Mouse (Mus musculus) spleen, adult 12 weeks (tissue): ENCODE data around the gene Igll1.
"Not testable (repeated sequence)": the region's sequence is repeated elsewhere in the genome, so short reads cannot be mapped to it uniquely, and the experiment has no call there.

Source experiments
- DNase-seq: peaks from one replicate; pipeline ENCODE4 v3.0.0; 2022; ENCODE audit warnings: low spot score

The Igll1 gene

DNA sequence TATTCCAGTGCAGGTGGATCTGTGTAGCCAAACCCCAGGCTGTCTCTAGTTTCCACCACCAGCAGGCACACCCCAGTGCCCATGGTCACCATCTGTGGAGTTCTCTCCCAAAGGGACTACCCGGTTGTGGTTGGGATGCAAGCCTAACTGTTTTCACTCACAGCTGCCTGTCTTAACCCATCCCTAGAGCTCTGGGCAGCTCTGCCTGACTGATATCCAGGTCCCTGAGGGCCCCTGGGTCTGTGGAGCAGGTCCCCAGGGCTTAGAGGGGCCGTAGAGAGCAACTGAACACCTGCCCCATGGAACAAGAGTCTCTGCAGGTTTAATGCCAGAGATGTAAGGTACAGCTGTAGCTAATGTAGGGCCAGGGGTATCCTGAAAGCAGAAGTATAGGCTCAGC is at the start of gene Igll1:
Gene Igll1 (minus strand): TSS at position 8 of the 400 bp plus-strand sequence.
- no peak for DNase-seq

DNA sequence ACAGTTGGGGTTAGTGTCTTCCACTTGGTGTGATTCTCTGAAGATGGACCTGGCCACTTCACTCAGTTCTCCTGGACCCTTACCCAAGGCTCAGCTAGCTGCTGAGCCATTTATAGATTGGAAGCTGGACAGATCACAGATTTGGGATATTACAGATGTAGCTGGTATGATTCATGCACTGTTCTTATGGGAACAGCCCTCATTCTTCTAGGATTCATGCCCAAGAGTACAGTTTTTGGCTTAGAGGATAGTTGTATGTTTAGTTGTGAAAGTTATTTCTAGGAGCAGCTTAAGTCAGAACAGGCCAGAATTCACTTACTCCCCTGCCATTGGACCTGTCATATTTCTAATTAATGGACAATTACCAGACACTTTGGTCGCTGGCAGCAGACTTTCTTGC is 49.7 kb upstream of the Igll1 start:
- DNase-seq: no peak

DNA sequence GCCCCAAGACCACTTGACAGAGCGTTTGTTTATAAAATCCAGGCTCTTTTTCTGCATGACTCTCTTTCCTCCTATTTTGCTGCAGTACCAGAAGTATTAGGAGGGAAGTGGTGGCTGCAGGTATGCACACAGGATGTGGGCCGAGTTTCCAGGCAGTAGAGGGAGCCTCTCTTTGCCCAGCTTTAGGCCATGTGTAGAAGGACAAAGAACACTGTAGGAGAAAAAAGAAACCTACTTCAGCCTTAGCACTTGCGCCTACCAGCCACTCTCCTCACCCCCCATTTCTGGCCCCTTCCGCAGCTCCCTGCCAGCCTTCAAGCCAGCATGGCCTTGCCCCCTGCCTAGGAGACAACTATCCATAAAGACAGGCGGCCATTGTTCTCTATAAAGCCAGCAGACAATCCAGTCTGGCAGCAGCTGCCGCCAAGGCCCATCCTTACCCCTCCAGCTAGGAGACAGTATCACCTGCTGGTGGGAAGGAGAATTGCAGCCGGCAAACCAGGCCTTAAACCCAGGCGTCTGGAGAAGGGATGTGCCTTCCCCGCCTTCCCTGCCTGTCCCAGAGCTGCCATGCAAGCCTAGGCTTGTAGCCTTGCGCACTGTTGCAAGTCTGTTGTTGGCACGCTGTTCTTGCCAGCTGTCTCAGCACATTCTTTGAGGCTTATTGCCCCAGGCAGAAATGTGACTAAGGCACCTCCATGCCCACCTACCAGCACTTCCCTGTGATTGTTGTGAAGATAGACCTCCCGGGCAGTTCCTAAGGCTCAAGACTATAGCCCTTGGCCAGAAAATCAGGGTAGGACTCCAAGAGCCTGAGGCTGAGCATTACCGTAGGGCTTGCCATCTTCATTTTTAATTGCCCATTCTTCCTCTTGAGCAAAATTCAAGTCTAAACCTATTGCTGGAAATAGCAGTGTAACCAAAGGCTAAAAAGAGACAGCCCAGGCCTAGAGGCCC is 48.1 kb upstream of the Igll1 start:
- peak; percentile 39 for DNase-seq

DNA sequence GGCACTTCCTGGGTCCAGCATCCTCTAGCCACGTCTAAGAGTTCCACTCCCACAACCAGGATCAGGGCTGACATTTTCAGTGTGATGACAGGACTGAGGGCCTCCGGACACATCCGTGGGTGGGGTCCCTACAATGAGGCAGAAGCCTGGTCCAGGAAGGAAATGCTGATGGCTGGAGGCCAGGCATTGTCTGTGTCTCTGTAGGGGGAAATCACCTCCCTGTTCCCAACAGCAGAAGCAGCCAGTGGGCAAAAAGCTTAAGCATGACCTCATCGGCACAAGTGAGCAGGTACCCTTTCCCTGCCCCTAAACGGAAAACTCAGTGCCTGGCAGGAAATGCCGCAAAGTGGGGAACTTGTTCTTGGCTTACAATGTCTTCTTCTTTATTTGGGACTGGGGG is 44.0 kb upstream of the Igll1 start:
- no peak for DNase-seq

DNA sequence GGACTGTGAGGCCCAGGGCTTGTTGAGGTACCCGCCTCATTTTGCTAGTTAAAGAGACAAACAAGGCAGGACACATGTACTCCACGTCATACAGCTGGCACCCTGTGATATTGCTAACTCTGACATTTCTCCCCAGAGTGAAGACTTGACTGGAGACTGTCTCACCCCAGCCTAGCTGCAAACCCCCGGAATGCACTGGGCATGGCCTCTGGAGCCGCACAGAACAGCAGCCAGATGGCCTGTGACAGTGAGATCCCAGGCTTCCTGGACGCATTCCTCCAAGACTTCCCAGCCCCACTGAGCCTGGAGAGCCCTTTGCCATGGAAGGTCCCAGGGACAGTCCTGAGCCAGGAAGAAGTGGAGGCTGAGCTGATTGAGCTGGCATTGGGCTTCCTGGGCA is 39.4 kb upstream of the Igll1 start:
- no peak for DNase-seq

DNA sequence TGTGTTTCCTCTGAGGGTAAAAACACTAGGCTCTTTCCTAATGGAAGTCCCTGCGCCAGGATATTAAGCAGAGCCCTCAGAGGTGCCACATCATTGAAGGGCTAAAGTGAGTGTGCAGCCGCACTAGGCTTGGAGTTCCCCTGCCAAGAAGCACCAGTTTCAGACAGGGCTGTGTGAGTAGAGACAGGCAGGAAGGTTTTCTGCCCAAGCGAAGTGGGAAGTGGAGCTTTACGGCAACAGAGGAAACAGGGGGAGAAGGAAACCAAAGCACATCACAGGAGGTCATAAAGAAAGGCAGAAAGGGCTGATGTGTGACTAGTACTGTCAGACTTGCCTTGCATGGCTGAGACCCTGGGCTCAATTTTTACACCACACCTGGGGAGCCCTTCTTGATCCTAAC is 38.5 kb upstream of the Igll1 start:
- DNase-seq: no peak

DNA sequence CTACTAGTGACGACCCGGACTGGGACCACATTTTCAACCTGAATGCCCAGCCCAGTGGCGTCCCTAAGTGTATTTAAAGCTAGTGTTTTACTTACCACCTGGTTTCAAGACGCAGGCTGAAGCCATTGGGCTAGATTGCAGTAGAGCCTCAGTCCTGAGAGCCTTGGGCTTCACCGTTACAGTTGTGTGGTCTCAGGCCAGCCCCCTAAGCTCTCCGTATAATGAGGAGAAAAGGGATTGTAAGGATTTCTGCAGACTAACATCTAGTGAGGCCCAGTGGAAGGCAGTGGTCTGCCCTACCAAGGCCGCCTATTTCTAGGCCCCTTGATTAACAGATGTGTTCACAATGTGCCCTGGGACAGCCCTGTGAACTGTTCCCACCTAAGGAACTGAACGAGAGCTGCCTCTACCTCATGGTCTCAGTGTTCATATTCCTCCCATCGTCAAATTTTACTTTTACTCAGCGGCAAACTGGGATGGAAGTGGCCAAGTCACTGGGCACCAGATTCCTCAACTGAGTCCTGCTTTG is 33.3 kb upstream of the Igll1 start:
- DNase-seq: no peak

DNA sequence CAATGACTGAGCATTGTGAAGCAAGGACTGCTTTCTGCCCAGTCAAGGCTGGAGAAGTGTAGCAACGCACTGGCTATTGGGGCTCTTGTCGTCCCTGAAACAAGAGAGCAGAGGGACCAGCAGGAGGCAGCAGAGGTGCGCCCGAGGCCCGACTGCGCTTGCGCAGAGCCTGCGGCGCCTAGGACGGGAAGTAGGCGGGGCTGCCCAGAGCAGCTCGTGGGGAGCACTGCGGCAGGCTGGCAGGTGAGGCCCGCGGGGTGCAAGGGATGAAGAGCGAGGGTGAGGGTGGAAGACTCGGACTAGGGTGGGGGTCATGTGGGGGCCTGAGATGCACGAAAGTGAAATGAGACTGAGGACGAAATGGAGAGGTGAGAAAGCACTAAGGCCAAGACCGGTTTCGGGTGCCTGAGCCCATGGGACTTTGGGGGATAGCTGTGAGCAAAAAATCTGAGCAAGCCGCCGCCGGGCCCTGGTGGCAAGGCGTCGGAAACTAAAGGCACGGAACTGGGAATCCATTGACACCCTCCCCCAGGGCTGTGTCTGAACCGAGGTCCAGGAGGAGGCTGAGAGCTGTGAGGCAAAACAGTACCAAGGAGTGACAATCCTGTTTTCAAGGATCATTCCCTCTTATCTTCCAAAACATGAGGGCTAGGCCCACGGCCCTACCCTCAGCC is 32.7 kb upstream of the Igll1 start, which contains the start of gene Ppm1f:
Gene Ppm1f (plus strand): TSS at position 88 of the 674 bp plus-strand sequence.
- peak; percentile 90 for DNase-seq

DNA sequence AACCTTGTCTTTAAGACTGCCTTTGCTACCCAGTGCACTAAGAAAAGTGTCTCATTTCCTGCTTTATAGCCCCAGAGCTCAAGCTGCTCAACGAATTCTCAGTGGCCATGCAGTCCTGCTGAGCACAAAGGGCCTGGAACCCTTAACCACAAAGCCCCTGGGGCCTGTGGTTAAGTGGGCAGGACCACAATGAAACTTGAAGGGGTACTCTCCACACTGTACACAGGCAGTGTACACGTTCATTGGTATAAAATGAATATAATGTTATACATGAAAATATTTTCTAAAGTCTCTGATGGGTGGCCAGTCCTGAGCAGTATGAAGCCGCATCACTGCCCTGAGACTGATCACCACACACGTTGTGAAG is 32.2 kb upstream of the Igll1 start:
- DNase-seq: no peak

DNA sequence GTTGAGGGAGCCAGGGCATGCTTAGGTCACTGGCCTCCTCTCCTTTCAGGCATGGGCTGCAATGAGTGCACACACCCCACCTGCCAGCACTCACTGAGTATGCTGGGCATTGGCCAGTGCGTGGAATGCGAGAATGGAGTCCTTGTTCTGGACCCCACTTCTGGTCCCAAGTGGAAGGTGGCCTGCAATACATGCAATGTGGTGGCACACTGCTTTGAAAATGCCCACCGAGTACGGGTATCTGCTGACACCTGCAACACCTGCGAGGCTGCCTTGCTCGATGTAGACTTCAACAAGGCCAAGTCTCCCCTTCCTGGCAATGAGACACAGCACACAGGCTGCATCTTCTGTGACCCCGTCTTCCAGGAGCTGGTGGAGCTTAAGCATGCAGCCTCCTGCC is 28.6 kb upstream of the Igll1 start:
- DNase-seq: no peak

DNA sequence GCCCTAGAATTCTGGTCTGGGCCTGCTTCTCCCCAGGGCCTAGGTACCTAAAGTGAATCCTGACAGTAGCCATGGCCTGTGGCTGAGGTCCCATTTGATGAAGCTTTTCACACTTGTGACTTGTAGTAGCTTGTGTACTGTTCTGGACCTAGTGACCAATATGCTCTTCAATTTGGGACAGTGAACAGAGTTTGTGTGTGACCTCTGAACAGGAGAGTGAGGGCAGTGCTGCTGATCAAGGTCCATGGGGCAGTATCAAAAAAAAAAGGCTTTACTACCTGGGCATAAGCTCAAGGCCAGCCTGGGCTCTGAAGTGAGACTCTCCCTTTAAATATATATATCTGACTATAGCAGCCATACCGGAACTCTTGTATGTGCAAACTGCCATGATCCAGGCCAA is 24.6 kb upstream of the Igll1 start:
- DNase-seq: no peak

DNA sequence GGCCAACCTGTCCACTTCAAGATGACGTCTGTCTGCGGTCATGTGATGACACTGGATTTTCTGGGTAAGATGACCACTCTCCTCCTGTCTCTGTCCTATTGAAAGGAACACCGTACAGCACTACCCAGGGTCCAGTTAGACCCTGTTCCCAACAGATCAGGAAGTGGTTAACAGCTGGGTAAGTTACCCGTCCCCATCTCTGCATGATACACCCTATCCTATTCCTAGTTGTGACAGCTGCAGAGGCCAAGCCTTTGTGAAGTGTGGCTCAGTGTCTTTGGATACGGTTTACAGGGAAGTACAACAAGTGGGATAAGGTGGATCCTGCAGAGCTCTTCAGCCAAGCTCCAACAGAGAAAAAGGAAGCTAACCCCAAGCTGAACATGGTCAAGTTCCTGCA is 15.2 kb upstream of the Igll1 start:
- no peak for DNase-seq

DNA sequence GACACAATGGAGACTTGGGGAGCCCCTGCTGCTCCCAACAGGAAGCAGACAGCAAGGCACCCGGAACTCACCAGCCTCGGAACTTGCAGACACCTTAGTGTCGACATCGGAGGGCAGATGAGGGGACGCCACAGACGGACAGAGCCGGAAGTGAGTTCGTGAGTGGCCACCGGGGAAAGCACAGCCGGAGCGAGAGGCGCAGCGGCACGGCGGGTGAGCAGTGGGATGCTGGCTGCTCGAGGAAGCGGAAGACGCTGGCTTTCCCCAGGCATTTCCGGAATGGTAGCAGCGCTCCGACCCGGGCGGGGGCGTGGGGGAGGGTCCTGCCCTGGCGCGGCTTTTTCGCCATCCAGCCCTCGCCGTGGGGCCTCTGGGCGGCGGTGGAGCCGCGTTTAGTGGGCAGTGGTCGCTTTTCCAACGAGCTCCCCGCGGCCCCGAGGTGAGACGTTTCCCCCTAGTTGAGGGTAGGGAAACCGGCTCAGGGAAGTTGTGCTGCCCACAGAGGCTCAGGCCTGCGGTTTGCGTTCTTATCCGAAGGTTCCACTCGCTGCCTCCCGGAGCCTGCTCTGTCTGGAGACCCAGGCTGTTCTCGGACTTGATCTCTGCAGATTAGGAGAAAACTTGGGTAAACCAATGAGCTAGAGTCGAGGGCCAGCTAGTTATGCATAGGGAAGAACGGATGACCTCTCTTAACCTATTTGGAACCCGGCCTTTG is 7.0 kb upstream of the Igll1 start, which contains the start of the genes Top3b and Vpreb1:
Gene Top3b (plus strand): TSS at position 120 of the 715 bp plus-strand sequence.
Gene Vpreb1 (minus strand): TSS at position 227 of the 715 bp plus-strand sequence.
- DNase-seq: peak; percentile 80

DNA sequence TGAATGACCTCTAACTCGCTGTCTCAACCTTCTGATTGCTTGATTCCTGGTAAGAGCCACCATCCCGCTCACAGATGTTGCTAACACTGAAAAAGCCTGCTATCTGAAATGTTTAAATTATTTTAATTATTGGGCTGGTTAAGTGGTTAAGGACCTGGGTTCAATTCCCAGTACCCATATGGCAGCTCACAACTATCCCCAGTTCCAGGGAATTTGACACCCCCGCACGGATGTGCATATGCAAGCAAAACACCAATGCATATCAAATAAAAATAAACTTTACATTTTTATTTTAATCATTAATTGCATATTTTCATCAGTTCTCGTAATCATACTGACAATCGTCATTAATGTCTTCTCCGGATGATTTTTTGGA is 6.4 kb upstream of the Igll1 start:
- no peak for DNase-seq

DNA sequence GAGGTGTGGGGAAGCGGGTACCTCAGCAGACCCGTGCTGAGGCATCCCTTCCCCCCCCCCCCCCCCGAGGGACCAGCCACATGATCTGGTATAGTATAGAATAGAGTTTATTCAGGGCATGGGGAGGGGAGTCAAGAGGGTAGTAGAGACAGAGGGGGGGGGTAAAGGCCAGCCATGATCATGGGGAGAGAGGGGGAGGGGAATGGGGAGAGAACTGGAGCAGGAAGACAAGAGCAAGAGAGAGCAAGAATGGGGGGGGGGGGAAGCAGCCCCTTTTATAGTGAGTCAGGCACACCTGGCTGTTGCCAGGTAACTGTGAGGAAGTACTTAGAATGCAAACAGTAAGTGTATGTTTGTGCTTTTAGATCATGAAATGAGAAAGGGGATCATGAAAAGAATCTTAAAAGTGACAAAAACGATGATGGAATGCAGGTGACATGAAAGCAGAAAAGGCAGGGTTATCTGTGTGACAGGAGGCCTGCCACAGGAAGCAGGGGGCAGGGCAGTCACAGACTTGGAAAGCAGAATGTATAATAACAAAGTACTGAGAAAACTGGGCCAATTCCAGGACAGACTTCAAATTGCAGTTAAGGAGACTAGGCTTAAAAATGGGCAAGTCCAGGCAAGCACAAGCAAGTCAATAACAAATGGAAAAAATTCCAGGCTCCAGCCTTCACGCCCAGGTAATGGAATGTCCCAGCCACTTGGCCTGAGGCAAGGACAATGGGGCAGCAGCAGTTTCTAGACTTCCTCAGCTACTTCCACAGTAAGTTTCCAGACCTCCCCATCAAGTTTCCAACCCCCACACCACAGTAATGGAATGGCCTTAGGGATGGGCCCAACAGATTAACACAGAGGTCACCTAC is 2.1 kb upstream of the Igll1 start:
- no peak for DNase-seq

DNA sequence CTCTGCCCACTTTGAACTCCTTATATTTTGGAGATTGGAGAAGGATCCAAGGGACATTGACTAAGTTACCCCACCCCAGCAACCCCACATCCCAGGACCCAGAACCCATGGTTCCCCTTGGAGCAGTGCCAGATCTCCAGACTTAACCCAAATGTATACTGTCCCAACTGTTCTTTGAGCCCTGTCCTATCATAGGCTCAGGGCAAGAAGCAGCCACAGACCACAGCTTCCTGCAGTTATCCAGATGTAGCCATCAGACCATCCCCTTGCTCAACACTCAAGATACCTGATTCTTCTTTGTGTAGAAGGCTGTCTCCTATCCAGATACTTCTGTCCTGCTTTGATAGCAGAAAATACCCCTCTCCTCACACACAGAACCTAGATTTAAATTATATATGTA is 1.4 kb upstream of the Igll1 start:
- no peak for DNase-seq

DNA sequence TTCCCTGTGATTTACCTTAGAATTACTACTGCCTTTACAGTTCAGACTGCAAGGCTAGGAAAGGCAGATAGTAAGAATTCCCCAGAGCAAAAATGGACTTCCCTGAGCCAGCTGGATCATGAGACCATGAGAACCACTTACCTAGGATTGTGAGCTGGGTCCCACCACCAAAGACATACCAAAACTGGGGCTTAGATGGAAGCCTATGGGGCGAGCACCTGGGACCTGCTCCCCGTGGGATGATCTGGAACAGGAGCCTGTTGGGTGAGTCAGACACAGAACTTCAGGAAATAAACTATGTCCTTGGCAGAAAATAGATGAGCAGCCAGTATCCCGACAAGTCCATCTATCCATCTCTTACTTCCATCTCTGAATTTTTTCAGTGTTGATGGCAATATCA is 1.5 kb downstream of the Igll1 start:
- no peak for DNase-seq

DNA sequence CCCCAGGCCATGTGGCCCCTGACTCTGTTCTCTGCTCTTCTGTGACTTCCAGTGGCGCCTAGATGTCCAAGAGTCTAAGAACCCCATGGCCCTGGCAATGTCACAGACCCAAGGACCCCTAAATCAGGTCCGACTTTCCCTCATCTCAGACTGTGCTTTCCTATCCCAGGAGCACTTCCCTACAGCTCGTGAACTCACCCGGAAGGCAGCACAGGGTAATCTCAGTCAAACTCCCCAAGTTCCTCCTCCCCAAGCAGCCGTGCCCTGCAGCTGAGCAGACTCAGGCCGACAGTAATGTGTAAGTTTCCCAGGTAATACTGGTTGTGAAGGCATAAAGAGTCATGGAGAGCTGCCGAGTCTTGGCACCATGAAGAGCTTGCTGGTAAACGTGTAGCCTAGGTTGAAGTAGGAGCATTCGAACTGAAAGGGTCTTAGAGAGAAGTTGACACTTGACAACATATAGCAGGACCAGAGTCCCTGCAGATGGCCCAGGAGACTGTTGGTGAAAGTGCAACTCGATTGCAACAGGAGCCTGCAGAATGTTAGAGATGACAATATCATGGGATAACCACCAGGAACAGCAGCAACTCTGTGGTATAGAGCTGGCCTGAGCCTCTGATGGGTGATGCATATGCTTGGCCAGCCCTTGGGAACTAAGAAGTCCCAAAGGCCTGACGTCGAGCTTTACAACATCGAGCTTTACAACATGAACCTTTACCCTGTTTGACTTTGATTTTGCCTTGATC is 6.9 kb downstream of the Igll1 start:
- no peak for DNase-seq

DNA sequence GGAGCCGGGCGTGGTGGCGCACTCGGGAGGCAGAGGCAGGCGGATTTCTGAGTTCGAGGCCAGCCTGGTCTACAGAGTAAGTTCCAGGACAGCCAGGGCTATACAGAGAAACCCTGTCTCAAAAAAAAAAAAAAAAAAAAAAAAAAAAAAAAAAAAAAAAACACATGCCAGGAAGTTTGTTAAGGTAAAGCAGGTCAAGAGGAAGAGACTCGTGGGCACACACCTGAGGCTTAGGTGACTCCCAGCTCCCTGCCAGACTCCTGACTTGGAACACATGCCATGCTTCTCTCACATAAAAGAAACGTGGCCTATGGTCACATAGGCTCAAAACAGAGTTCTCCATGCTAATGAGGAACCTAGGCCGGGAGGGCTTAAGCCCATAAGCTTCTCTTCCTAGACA is 7.7 kb downstream of the Igll1 start:
- not testable (repeated sequence) for DNase-seq

DNA sequence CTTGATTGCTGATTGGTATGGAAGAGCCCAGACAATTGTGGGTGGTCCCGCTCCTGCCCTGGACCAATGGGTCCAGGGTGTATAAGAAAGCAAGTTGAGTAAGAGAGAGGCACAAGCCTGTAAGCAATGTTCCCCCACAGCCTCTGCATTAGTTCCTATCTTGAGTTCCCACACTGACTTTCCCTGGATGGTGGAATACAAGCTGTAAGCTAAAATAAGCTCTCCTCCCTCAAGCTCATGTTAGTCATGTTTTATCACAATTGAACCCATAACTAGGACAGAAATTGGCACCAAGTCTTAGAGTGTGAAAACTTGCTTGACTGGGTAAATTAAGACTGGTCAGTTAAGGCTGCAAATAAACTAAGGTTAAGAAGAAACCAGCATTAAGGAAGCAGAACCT is 8.2 kb downstream of the Igll1 start:
- no peak for DNase-seq

DNA sequence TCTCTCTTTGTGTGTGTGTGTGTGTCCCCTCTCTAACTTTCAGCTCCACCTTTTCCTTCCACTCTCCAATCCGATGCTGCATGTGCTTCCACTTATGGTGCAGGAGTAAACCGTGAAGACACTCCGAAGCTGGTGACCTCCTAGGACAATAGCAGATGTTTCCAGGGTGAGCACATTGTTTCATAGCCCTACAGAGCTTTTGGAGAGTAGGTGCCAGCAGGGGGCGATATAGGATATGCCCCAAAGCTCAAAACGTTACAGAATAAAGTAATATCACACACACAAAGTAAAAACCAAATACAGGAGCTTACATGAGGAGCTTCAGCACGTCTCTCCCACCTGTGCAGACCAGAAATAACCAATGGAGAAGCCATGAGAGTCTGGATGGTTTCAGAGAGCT is 8.9 kb downstream of the Igll1 start:
- DNase-seq: peak; percentile 23
